Mouse (Mus musculus) embryonic facial prominence, embryonic 13.5 days (tissue): ENCODE measurements around the gene Fkbpl. TPM values are rescaled to one million over a fixed set of nuclear protein-coding genes. Genes with fewer than 3 reads are reported as not detected.

Source experiments
- ATAC-seq: fragments of 200-750 bp; cut with Nextera tagmentation; 2 replicates; pipeline ENCODE4 v1.8.0; 2017; ENCODE audit warnings: low read depth; ENCODE audit not compliant: insufficient number of reproducible peaks, insufficient read depth, low FRiP score, low TSS enrichment
- H3K27ac ChIP-seq: fragments of 300-500 bp; sonication (generic); 2 replicates; pipeline ENCODE4 v1.5.1; 2015; ENCODE audit warnings: moderate library complexity, mild to moderate bottlenecking, inconsistent platforms
- H3K27me3 ChIP-seq: fragments of 300-500 bp; sonication (generic); 2 replicates; pipeline ENCODE4 v1.6.1; 2015; ENCODE audit warnings: mild to moderate bottlenecking, inconsistent platforms
- H3K36me3 ChIP-seq: fragments of 300-500 bp; sonication (generic); 2 replicates; pipeline ENCODE4 v1.6.1; 2015; ENCODE audit warnings: mild to moderate bottlenecking, inconsistent platforms
- H3K4me1 ChIP-seq: fragments of 300-500 bp; sonication (generic); 2 replicates; pipeline ENCODE4 v1.6.1; 2015; ENCODE audit warnings: inconsistent platforms
- H3K4me2 ChIP-seq: fragments of 300-500 bp; sonication (generic); 2 replicates; pipeline ENCODE4 v1.6.1; 2015; ENCODE audit warnings: moderate library complexity, mild to moderate bottlenecking, inconsistent platforms
- H3K4me3 ChIP-seq: fragments of 300-500 bp; sonication (generic); 2 replicates; pipeline ENCODE4 v1.5.1; 2015; ENCODE audit warnings: mild to moderate bottlenecking, inconsistent platforms
- H3K9ac ChIP-seq: fragments of 300-500 bp; sonication (generic); 2 replicates; pipeline ENCODE4 v1.6.1; 2015; ENCODE audit warnings: mild to moderate bottlenecking, inconsistent platforms
- H3K9me3 ChIP-seq: fragments of 300-500 bp; sonication (generic); 2 replicates; pipeline ENCODE4 v1.6.1; 2016; ENCODE audit warnings: inconsistent platforms
- WGBS: fragments of 180-500 bp; shearing (Covaris S2); methylation state at CpG from one replicate; pipeline ENCODE4 v1.1.7; 2015; ENCODE audit warnings: mixed read lengths; 5-methylcytosine and 5-hydroxymethylcytosine counted together
- polyA plus RNA-seq: library from polyadenylated mRNA; unstranded; fragments of >200 nt; fragmentation: Nextera tagmentation; extraction: Ambion mirVana; gene quantifications from 2 replicates; pipeline ENCODE4 v1.2.1, GENCODE M21; 2015

The Fkbpl gene
- polyA plus RNA-seq, 1 experiment from 2014 or later, result 15.0 TPM

GRCm38 (mm10) chr17:34658145-34658544 is 13.6 kb downstream of the Fkbpl start:
- Histone ChIP-seq H3K4me3 (no peak overlapping the region), H3K27me3 (peaks cover 37% of the 10 kb centered on the region), H3K27ac (no peak overlapping the region), H3K9me3 (no peaks in the 10 kb centered on the region), H3K36me3 (peaks cover 21% of the 10 kb centered on the region), H3K4me2 (no peak overlapping the region), H3K9ac (no peak overlapping the region), H3K4me1 (peaks cover 22% of the 10 kb centered on the region)
- 83% methylated on average over 2 of the region's 2 CpGs for WGBS
- ATAC-seq, result no peak

DNA sequence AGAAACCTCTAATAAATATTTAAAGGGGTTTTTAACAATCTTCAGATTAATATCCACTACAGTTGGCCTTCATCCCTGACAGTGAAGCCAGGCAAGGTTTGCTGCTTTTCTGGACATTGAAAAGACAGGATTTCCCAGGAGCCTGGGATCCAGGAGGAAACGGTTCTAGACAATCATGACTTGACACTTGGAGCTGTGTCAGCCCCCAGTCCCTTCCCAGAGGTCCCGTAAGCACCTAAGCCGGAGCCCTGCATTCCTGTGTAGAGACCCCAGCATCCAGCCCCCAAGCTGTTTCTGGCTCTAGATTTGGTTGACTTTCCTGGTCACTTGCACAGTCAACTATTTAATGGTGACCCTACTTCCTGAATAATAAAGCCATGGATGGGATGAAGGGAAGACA is 14.0 kb downstream of the Fkbpl start:
- 75% methylated on average over 3 of the region's 3 CpGs for WGBS
- H3K27me3 ChIP-seq, result peaks cover 41% of the 10 kb centered on the region
- no peak overlapping the region for H3K9ac ChIP-seq
- no peak overlapping the region for H3K27ac ChIP-seq
- H3K4me2 ChIP-seq, result no peak overlapping the region
- no peak overlapping the region for H3K4me3 ChIP-seq
- ATAC-seq, result no peak
- peaks cover 22% of the 10 kb centered on the region for H3K4me1 ChIP-seq
- H3K9me3 ChIP-seq, result no peaks in the 10 kb centered on the region
- H3K36me3 ChIP-seq, result peaks cover 16% of the 10 kb centered on the region

GRCm38 (mm10) chr17:34659181-34659896 is 14.8 kb downstream of the Fkbpl start:
- peaks cover 9% of the 10 kb centered on the region for H3K36me3 ChIP-seq
- 66% methylated on average over 12 of the region's 12 CpGs for WGBS
- ATAC-seq, result no peak
- no peak overlapping the region for H3K4me2 ChIP-seq
- H3K4me3 ChIP-seq, result no peak overlapping the region
- no peaks in the 10 kb centered on the region for H3K9me3 ChIP-seq
- peaks cover 22% of the 10 kb centered on the region for H3K4me1 ChIP-seq
- H3K9ac ChIP-seq, result no peak overlapping the region
- peaks cover 47% of the 10 kb centered on the region for H3K27me3 ChIP-seq
- no peak overlapping the region for H3K27ac ChIP-seq

- peaks cover 48% of the 10 kb centered on the region for H3K27me3 ChIP-seq
- H3K4me3 ChIP-seq, result no peak overlapping the region
- H3K36me3 ChIP-seq, result peaks cover 5% of the 10 kb centered on the region; the same call in 1 of the 2 replicates
- peaks cover 22% of the 10 kb centered on the region for H3K4me1 ChIP-seq
- no peak overlapping the region for H3K9ac ChIP-seq
- no peak overlapping the region for H3K27ac ChIP-seq
- H3K9me3 ChIP-seq, result no peaks in the 10 kb centered on the region
- no peak for ATAC-seq
- WGBS, result 72% methylated on average over 3 of the region's 3 CpGs
- no peak overlapping the region for H3K4me2 ChIP-seq
Measured at GRCm38 (mm10) chr17:34659897-34660214, 15.3 kb downstream of the Fkbpl start.

GRCm38 (mm10) chr17:34660259-34660820 is 15.8 kb downstream of the Fkbpl start:
- peak overlapping the region; percentile 48; the same call in 1 of the 2 replicates for H3K4me2 ChIP-seq
- peaks cover 22% of the 10 kb centered on the region for H3K4me1 ChIP-seq
- H3K36me3 ChIP-seq, result peaks cover under 1% of the 10 kb centered on the region; the same call in 1 of the 2 replicates
- H3K27ac ChIP-seq, result no peak overlapping the region
- H3K9me3 ChIP-seq, result no peaks in the 10 kb centered on the region
- H3K4me3 ChIP-seq, result no peak overlapping the region
- H3K9ac ChIP-seq, result 0 out of 2 replicates have a peak overlapping the region, but pooled peaks have one; percentile 11
- WGBS, result 32% methylated on average over 10 of the region's 11 CpGs
- ATAC-seq, result no peak
- peaks cover 52% of the 10 kb centered on the region for H3K27me3 ChIP-seq

DNA sequence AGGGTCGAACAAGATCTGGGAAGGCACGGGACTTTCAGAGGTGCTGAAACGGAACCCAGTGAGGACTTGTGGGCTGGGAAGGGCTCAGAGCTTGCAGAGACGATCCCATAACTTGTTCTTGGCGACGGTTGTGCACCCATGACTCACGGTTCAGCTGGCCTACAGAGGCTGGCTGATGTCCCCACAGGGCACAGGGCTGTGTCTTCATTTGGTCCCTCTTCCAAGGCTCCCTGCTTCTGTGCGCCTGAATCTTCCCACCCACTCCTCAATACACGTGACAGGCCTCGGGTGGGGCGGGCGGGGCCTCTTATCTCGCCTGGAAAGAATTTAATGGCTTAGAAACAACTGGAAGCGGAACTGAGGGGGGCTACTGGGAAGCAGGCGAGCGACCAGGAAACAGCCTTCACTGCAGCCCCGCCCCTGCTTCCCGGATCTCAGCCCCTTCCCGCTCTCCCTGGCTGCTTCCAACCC is 16.6 kb downstream of the Fkbpl start:
- H3K4me2 ChIP-seq, result peak overlapping the region; percentile 48
- H3K36me3 ChIP-seq, result no peaks in the 10 kb centered on the region
- no peaks in the 10 kb centered on the region for H3K9me3 ChIP-seq
- H3K9ac ChIP-seq, result peak overlapping the region; percentile 11; the same call in 1 of the 2 replicates
- 7% methylated on average over 19 of the region's 19 CpGs for WGBS
- peaks cover 20% of the 10 kb centered on the region for H3K4me1 ChIP-seq
- peaks cover 58% of the 10 kb centered on the region for H3K27me3 ChIP-seq
- peak overlapping the region; percentile 22 for H3K4me3 ChIP-seq
- no peak overlapping the region for H3K27ac ChIP-seq
- ATAC-seq, result no peak

- Histone ChIP-seq H3K9ac (no peak overlapping the region), H3K4me3 (no peak overlapping the region), H3K27me3 (peaks cover 60% of the 10 kb centered on the region), H3K9me3 (no peaks in the 10 kb centered on the region), H3K4me2 (no peak overlapping the region), H3K27ac (no peak overlapping the region), H3K4me1 (peaks cover 15% of the 10 kb centered on the region), H3K36me3 (no peaks in the 10 kb centered on the region)
- ATAC-seq, result no peak
- WGBS, result 76% methylated on average over 1 of the region's 1 CpGs
Measured at GRCm38 (mm10) chr17:34662468-34662867, 17.9 kb downstream of the Fkbpl start.

DNA sequence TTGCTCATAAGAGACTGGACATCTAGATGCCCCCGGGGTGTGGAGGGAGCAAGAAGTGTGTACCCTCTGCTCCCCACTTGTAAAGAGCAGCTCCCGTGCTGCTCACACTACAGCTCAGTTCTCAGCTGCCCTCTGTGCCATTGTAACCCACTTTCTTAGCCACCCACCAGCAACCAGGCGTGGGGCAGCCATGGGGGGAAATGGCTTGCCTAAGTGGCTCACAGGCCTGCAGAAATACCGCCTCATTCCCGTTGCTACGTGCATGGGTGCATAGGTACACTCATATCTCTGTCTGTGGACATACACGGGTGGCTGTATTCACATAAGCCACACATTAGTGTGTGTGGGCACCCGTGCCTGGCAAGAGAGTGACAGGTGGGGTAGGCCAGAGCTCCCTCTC is 18.4 kb downstream of the Fkbpl start:
- no peak overlapping the region for H3K9ac ChIP-seq

GRCm38 (mm10) chr17:34663558-34663957 is 19.0 kb downstream of the Fkbpl start:
- Histone ChIP-seq H3K4me1 (peaks cover 15% of the 10 kb centered on the region), H3K36me3 (no peaks in the 10 kb centered on the region), H3K4me3 (no peak overlapping the region), H3K27ac (no peak overlapping the region), H3K9ac (no peak overlapping the region), H3K27me3 (peaks cover 64% of the 10 kb centered on the region), H3K9me3 (0 out of 2 replicates have a peak, but pooled peaks cover 4% of the 10 kb centered on the region), H3K4me2 (no peak overlapping the region)
- WGBS, result 30% methylated on average over 1 of the region's 1 CpGs
- ATAC-seq, result no peak

More for the DNA sequence above, 18.4 kb downstream of the Fkbpl start:
- H3K36me3 ChIP-seq, result no peaks in the 10 kb centered on the region
- WGBS, result 83% methylated on average over 8 of the region's 8 CpGs
- peaks cover 15% of the 10 kb centered on the region for H3K4me1 ChIP-seq
- peaks cover 63% of the 10 kb centered on the region for H3K27me3 ChIP-seq
- no peak for ATAC-seq
- H3K9me3 ChIP-seq, result 0 out of 2 replicates have a peak, but pooled peaks cover 3% of the 10 kb centered on the region
- no peak overlapping the region for H3K4me2 ChIP-seq
- no peak overlapping the region for H3K27ac ChIP-seq
- no peak overlapping the region for H3K4me3 ChIP-seq

- H3K27me3 ChIP-seq, result peaks cover 62% of the 10 kb centered on the region
- no peak for ATAC-seq
- WGBS, result 79% methylated on average over 7 of the region's 7 CpGs
- H3K4me2 ChIP-seq, result no peak overlapping the region
- H3K27ac ChIP-seq, result no peak overlapping the region
- no peak overlapping the region for H3K9ac ChIP-seq
- H3K4me1 ChIP-seq, result peaks cover 15% of the 10 kb centered on the region
- 0 out of 2 replicates have a peak, but pooled peaks cover 4% of the 10 kb centered on the region for H3K9me3 ChIP-seq
- no peaks in the 10 kb centered on the region for H3K36me3 ChIP-seq
- H3K4me3 ChIP-seq, result no peak overlapping the region
Measured at GRCm38 (mm10) chr17:34664472-34664871, 19.9 kb downstream of the Fkbpl start.

DNA sequence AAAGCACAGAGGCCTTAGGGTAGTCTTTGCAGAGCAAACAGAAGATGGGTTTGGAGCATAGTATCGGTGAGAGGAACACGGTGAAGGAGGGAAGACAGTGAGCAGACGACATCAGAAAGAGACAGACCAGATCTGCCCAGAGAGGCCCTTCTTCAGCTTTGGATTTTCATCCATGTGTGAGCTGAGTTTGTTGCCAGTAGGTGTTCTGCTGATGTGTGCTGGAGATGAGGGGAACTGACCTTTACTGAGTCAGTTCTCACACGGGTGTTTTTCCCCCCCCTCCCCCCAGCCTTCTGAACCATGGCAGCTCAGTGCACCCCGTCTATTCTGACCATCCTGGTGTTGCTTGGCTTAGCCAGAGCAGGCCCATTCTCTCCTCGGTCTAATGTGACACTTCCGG is 25.7 kb downstream of the Fkbpl start, which contains the start of gene Tnxb:
TSS of gene Tnxb (plus strand) at position 301 of the 400 bp plus-strand sequence.
- peak within 1 kb of the TSS; percentile 65 for H3K4me2 ChIP-seq
- no peak for ATAC-seq

More for the DNA sequence above, 25.7 kb downstream of the Fkbpl start, which contains the start of gene Tnxb:
- H3K4me3 ChIP-seq, result peak within 1 kb of the TSS; percentile 40
- 0 out of 2 replicates have a peak, but pooled peaks cover 4% of the 10 kb centered on the region for H3K9me3 ChIP-seq
- no peaks in the 10 kb centered on the region for H3K36me3 ChIP-seq
- H3K27ac ChIP-seq, result no peak within 1 kb of the TSS
- peaks cover 78% of the 10 kb centered on the region for H3K27me3 ChIP-seq
- H3K4me1 ChIP-seq, result peaks cover 17% of the 10 kb centered on the region
- peak within 1 kb of the TSS; percentile 66 for H3K9ac ChIP-seq
- 54% methylated on average over 7 of the region's 7 CpGs for WGBS
